Mouse (Mus musculus): Measurements from ENCODE around the gene Gm49353. TPM values are rescaled to one million over a fixed set of nuclear protein-coding genes. Genes with fewer than 3 reads are reported as not detected.

Gene Gm49353
- polyA plus RNA-seq, 2 experiments = not detected

- ATAC-seq (ENCODE audit: low FRiP score, low read depth) (no peak), DNase-seq (ENCODE audit: low spot score) (no peak)
- Histone ChIP-seq H3K9me3 (ENCODE audit: control insufficient read depth, low read length) (no peaks in the 10 kb centered on the region), H3K4me3 (replicated peaks; ENCODE audit: low read length) (no peak overlapping the region), H3K4me1 (ENCODE audit: control insufficient read depth, insufficient read depth, low read length) (no peaks in the 10 kb centered on the region; the same call in 1 of the 2 replicates), H3K9ac (ENCODE audit: low read depth, low read length, severe bottlenecking) (no peak overlapping the region), H3K4me2 (replicated peaks; ENCODE audit: low read depth, low read length, severe bottlenecking) (no peak overlapping the region), H3K36me3 (ENCODE audit: control insufficient read depth, insufficient read depth, low read length) (no peaks in the 10 kb centered on the region), H3K27ac (replicated peaks; ENCODE audit: low read depth, low read length) (no peak overlapping the region), H3K27me3 (ENCODE audit: control insufficient read depth, insufficient read depth, low read length) (no peaks in the 10 kb centered on the region)
- WGBS = 91% methylated on average over 1 of the region's 1 CpGs
- no peak for TF ChIP-seq POLR2A (IDR thresholded peaks at IDR 0.05; ENCODE audit: borderline replicate concordance, extremely low read depth, insufficient read depth, insufficient read length)
Observed at GRCm38 (mm10) chr10:29216957-29217356, 18.2 kb downstream of the Gm49353 start.

GRCm38 (mm10) chr10:29217451-29217850, 18.7 kb downstream of the Gm49353 start:
- DNase-seq (ENCODE audit: low spot score) (no peak), ATAC-seq (ENCODE audit: low FRiP score, low read depth) (no peak)
- Histone ChIP-seq H3K4me3 (replicated peaks; ENCODE audit: low read length) (no peak overlapping the region), H3K27ac (replicated peaks; ENCODE audit: low read depth, low read length) (no peak overlapping the region), H3K27me3 (ENCODE audit: control insufficient read depth, insufficient read depth, low read length) (no peaks in the 10 kb centered on the region), H3K4me1 (ENCODE audit: control insufficient read depth, insufficient read depth, low read length) (no peaks in the 10 kb centered on the region), H3K9ac (ENCODE audit: low read depth, low read length, severe bottlenecking) (no peak overlapping the region), H3K4me2 (replicated peaks; ENCODE audit: low read depth, low read length, severe bottlenecking) (no peak overlapping the region), H3K9me3 (ENCODE audit: control insufficient read depth, low read length) (no peaks in the 10 kb centered on the region), H3K36me3 (ENCODE audit: control insufficient read depth, insufficient read depth, low read length) (no peaks in the 10 kb centered on the region)
- no peak for TF ChIP-seq POLR2A (IDR thresholded peaks at IDR 0.05; ENCODE audit: borderline replicate concordance, extremely low read depth, insufficient read depth, insufficient read length)
- WGBS = 72% methylated on average over 2 of the region's 2 CpGs

GRCm38 (mm10) chr10:29225329-29225728, 26.6 kb downstream of the Gm49353 start:
- Histone ChIP-seq H3K4me2 (replicated peaks; ENCODE audit: low read depth, low read length, severe bottlenecking) (no peak overlapping the region), H3K4me3 (replicated peaks; ENCODE audit: low read length) (no peak overlapping the region), H3K27me3 (ENCODE audit: control insufficient read depth, insufficient read depth, low read length) (no peaks in the 10 kb centered on the region), H3K27ac (replicated peaks; ENCODE audit: low read depth, low read length) (no peak overlapping the region), H3K4me1 (ENCODE audit: control insufficient read depth, insufficient read depth, low read length) (no peaks in the 10 kb centered on the region), H3K9ac (ENCODE audit: low read depth, low read length, severe bottlenecking) (no peak overlapping the region), H3K36me3 (ENCODE audit: control insufficient read depth, insufficient read depth, low read length) (no peaks in the 10 kb centered on the region), H3K9me3 (ENCODE audit: control insufficient read depth, low read length) (no peaks in the 10 kb centered on the region)
- ATAC-seq (ENCODE audit: low FRiP score, low read depth) (no peak), DNase-seq (ENCODE audit: low spot score) (no peak)
- no peak for TF ChIP-seq POLR2A (IDR thresholded peaks at IDR 0.05; ENCODE audit: borderline replicate concordance, extremely low read depth, insufficient read depth, insufficient read length)
- 85% methylated on average over 4 of the region's 4 CpGs for WGBS

- H3K4me3 ChIP-seq (replicated peaks; ENCODE audit: low read length) = no peak overlapping the region
- H3K4me2 ChIP-seq (replicated peaks; ENCODE audit: low read depth, low read length, severe bottlenecking) = no peak overlapping the region
- WGBS = 89% methylated on average over 2 of the region's 2 CpGs
- H3K9me3 ChIP-seq (ENCODE audit: control insufficient read depth, low read length) = no peaks in the 10 kb centered on the region
- H3K27ac ChIP-seq (replicated peaks; ENCODE audit: low read depth, low read length) = no peak overlapping the region
- TF ChIP-seq POLR2A (IDR thresholded peaks at IDR 0.05; ENCODE audit: borderline replicate concordance, extremely low read depth, insufficient read depth, insufficient read length) = no peak
- no peaks in the 10 kb centered on the region for H3K36me3 ChIP-seq (ENCODE audit: control insufficient read depth, insufficient read depth, low read length)
- H3K27me3 ChIP-seq (ENCODE audit: control insufficient read depth, insufficient read depth, low read length) = no peaks in the 10 kb centered on the region
- no peaks in the 10 kb centered on the region for H3K4me1 ChIP-seq (ENCODE audit: control insufficient read depth, insufficient read depth, low read length)
- DNase-seq (ENCODE audit: low spot score) (no peak), ATAC-seq (ENCODE audit: low FRiP score, low read depth) (no peak)
- no peak overlapping the region for H3K9ac ChIP-seq (ENCODE audit: low read depth, low read length, severe bottlenecking)
Observed at GRCm38 (mm10) chr10:29231208-29231607, 32.5 kb downstream of the Gm49353 start.

Other genes with a start within 250 kb of the Gm49353 start
- gene 2310057J18Rik, start 212.7 kb upstream of the Gm49353 start, polyA plus RNA-seq (2012; rRNA removed) = not detected in 2 replicates
- gene 2310057J18Rik, start 212.7 kb upstream of the Gm49353 start, polyA plus RNA-seq (2014; fragmentation: Nextera tagmentation; extraction: Ambion mirVana) = not detected in 2 replicates
- 0.46 and 0.47 TPM in 2 replicates for gene Soga3, start 55.1 kb upstream of the Gm49353 start, polyA plus RNA-seq (2012; rRNA removed)
- gene Soga3, start 55.1 kb upstream of the Gm49353 start, polyA plus RNA-seq (2014; fragmentation: Nextera tagmentation; extraction: Ambion mirVana) = 0.65 and 1.2 TPM in 2 replicates
- gene 9330159F19Rik, start 12.7 kb downstream of the Gm49353 start, polyA plus RNA-seq (2012; rRNA removed) = 0.83 and 1.2 TPM in 2 replicates
- gene 9330159F19Rik, start 12.7 kb downstream of the Gm49353 start, polyA plus RNA-seq (2014; fragmentation: Nextera tagmentation; extraction: Ambion mirVana) = 0.65 and 1.5 TPM in 2 replicates
- 9.1 and 13.0 TPM in 2 replicates for gene Echdc1, start 114.2 kb downstream of the Gm49353 start, polyA plus RNA-seq (2012; rRNA removed)
- 21.4 and 22.0 TPM in 2 replicates for gene Echdc1, start 114.2 kb downstream of the Gm49353 start, polyA plus RNA-seq (2014; fragmentation: Nextera tagmentation; extraction: Ambion mirVana)
- gene Rnf146, start 163.5 kb downstream of the Gm49353 start, polyA plus RNA-seq (2012; rRNA removed) = 47.6 and 63.4 TPM in 2 replicates
- 40.8 and 48.8 TPM in 2 replicates for gene Rnf146, start 163.5 kb downstream of the Gm49353 start, polyA plus RNA-seq (2014; fragmentation: Nextera tagmentation; extraction: Ambion mirVana)

Data from limb, embryonic 14.5 days (tissue).